Mouse (Mus musculus): ENCODE measurements around the gene Eef1a2.

- TF ChIP-seq CTCF (conservative IDR thresholded peaks at IDR 0.05 in 1 of 2, IDR thresholded peaks at IDR 0.05 in 1 of 2; ENCODE audit: low read depth in 2 of 2, low read length in 2 of 2) = no peak
- TF ChIP-seq ETS1 (conservative IDR thresholded peaks at IDR 0.05; ENCODE audit: low read depth, low read length) = no peak
- TF ChIP-seq TCF12 (IDR thresholded peaks at IDR 0.05; ENCODE audit: low read depth, low read length) = no peak
- no peak for TF ChIP-seq RCOR1 (conservative IDR thresholded peaks at IDR 0.05; ENCODE audit: low read depth, low read length)
- no peak for TF ChIP-seq HCFC1 (IDR thresholded peaks at IDR 0.05; ENCODE audit: low read depth, low read length)
- TF ChIP-seq USF1 (IDR thresholded peaks at IDR 0.05; ENCODE audit: low read depth, low read length) = no peak
- no peak for TF ChIP-seq ZNF384 (IDR thresholded peaks at IDR 0.05; ENCODE audit: low read depth, low read length)
- no peak for TF ChIP-seq EP300 (IDR thresholded peaks at IDR 0.05; ENCODE audit: low read length)
Measured at GRCm38 (mm10) chr2:181148318-181148955, 8.4 kb downstream of the Eef1a2 start.

Measured in CH12.LX (cell line).